Mouse (Mus musculus) stomach, postnatal 0 days (tissue): ENCODE results near the gene Mast4.

Source experiments
- CTCF ChIP-seq: IDR thresholded peaks from 2 replicates; pipeline ENCODE4 v1.5.1; 2016; ENCODE audit warnings: antibody characterized with exemption, low read depth, mild to moderate bottlenecking, moderate library complexity
- EP300 ChIP-seq: optimal IDR thresholded peaks from 2 replicates; pipeline ENCODE3; 2016; ENCODE audit warnings: antibody characterized with exemption

GRCm38 (mm10) chr13:102886788-102887187 lies 447.5 kb downstream of the Mast4 start:
- no peak for TF ChIP-seq CTCF
- no peak for TF ChIP-seq EP300
